Mouse (Mus musculus) heart, embryonic 13.5 days (tissue): Measurements from ENCODE around the gene Casp6. TPM values are rescaled to one million over a fixed set of nuclear protein-coding genes. Genes with fewer than 3 reads are reported as not detected.

Experiments used
- ATAC-seq: fragments of 200-750 bp; cut with Nextera tagmentation; 2 replicates; pipeline ENCODE4 v1.8.0; 2017; ENCODE audit warnings: moderate TSS enrichment; ENCODE audit not compliant: insufficient number of reproducible peaks, low FRiP score, low TSS enrichment; ENCODE audit errors: extremely low read depth
- H3K27ac ChIP-seq: fragments of 300-500 bp; sonication (generic); replicated peaks from 2 replicates; pipeline ENCODE4 v1.5.1; 2015; ENCODE audit warnings: moderate library complexity, mild to moderate bottlenecking, inconsistent platforms
- H3K27me3 ChIP-seq: fragments of 300-500 bp; sonication (generic); replicated peaks from 2 replicates; pipeline ENCODE4 v1.6.1; 2015; ENCODE audit warnings: mild to moderate bottlenecking, inconsistent platforms
- H3K36me3 ChIP-seq: fragments of 300-500 bp; sonication (generic); 2 replicates; pipeline ENCODE4 v1.6.1; 2015; ENCODE audit warnings: mild to moderate bottlenecking, inconsistent platforms
- H3K4me1 ChIP-seq: fragments of 300-500 bp; sonication (generic); 2 replicates; pipeline ENCODE4 v1.6.1; 2015; ENCODE audit warnings: inconsistent platforms
- H3K4me2 ChIP-seq: fragments of 300-500 bp; sonication (generic); 2 replicates; pipeline ENCODE4 v1.6.1; 2015; ENCODE audit warnings: inconsistent platforms, mild to moderate bottlenecking, moderate library complexity
- H3K4me3 ChIP-seq: fragments of 300-500 bp; sonication (generic); 2 replicates; pipeline ENCODE4 v1.5.1; 2015; ENCODE audit warnings: moderate library complexity, mild to moderate bottlenecking, inconsistent platforms
- H3K9ac ChIP-seq: fragments of 300-500 bp; sonication (generic); 2 replicates; pipeline ENCODE4 v1.6.1; 2015; ENCODE audit warnings: inconsistent platforms, mild to moderate bottlenecking, moderate library complexity
- H3K9me3 ChIP-seq: fragments of 300-500 bp; sonication (generic); 2 replicates; pipeline ENCODE4 v1.6.1; 2016; ENCODE audit warnings: inconsistent platforms
- WGBS: fragments of 180-500 bp; shearing (Covaris S2); methylation state at CpG from one replicate; pipeline ENCODE4 v1.1.7; 2015; ENCODE audit warnings: mixed read lengths; 5-methylcytosine and 5-hydroxymethylcytosine counted together
- polyA plus RNA-seq: library from polyadenylated mRNA; unstranded; fragments of >200 nt; fragmentation: Nextera tagmentation; extraction: Ambion mirVana; gene quantifications from 2 replicates; pipeline ENCODE4 v1.2.1, GENCODE M21; 2015

Gene Casp6
- polyA plus RNA-seq, 1 experiment from 2014 or later: 67.6 TPM

DNA sequence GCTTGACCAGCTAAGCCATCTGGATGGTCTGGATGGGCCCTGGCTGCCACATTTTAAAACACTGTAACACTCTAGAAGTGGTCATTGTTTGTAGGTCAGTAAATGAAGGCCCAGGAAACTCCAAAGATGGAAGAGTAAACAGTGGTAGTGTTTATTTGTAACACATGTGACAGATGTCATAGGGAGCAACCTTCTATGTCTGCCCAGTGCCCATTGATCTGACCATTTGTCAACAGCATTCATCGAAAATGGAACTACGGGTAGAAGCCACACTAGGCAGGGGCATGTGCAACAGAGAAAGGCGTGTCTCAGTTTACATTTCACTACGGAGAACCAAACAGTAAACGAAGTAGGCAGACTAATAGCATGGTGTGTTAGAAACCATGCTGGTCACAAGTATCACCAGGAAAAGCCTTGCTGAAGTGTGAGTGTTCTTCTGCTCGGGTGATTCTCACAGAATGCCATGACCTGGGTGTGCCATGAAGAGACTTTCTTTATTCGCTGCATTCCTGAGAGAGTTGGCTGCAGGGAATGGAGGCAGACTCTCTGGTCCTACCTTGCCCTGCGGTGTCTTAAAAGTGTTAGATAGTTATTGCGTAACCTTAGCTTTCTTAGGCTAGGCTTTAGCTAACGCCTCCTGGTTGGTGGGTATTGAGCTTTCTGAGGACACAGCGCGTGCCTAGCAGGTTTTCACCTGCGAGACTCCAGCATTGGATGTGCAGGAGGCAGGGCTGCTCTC is 13.3 kb upstream of the Casp6 start:
- WGBS: 80% methylated on average over 13 of the region's 13 CpGs
- Histone ChIP-seq H3K4me1 (peaks cover 18% of the 10 kb centered on the region), H3K9me3 (no peaks in the 10 kb centered on the region), H3K36me3 (peaks cover 32% of the 10 kb centered on the region), H3K27ac (no peak overlapping the region), H3K27me3 (no peaks in the 10 kb centered on the region), H3K9ac (no peak overlapping the region), H3K4me2 (no peak overlapping the region), H3K4me3 (no peak overlapping the region)
- no peak for ATAC-seq

DNA sequence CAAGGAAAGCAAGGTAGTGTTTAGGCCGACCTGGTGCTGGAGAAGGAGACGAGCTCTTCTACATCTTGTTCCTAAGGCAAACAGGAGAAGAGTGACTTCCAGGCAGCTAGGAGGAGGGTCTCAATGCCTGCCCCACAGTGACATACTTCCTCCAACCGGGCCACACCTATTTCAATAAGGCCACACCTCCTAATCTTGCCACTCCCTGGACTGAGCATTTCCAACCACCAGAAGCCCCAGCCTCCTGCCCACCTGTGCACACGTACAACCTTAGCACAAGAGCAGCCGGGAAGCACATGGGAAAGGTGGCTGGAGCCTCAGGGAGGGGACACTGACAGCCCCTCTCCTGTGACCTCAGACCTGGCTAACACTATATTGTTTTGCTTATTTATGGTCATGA is 9.2 kb upstream of the Casp6 start:
- H3K4me1 ChIP-seq: peaks cover 10% of the 10 kb centered on the region
- no peak overlapping the region for H3K4me3 ChIP-seq
- H3K9me3 ChIP-seq: no peaks in the 10 kb centered on the region
- WGBS: 81% methylated on average over 5 of the region's 5 CpGs
- H3K4me2 ChIP-seq: no peak overlapping the region
- H3K27ac ChIP-seq: no peak overlapping the region
- no peaks in the 10 kb centered on the region for H3K27me3 ChIP-seq
- no peak for ATAC-seq
- no peak overlapping the region for H3K9ac ChIP-seq
- H3K36me3 ChIP-seq: peaks cover 51% of the 10 kb centered on the region

DNA sequence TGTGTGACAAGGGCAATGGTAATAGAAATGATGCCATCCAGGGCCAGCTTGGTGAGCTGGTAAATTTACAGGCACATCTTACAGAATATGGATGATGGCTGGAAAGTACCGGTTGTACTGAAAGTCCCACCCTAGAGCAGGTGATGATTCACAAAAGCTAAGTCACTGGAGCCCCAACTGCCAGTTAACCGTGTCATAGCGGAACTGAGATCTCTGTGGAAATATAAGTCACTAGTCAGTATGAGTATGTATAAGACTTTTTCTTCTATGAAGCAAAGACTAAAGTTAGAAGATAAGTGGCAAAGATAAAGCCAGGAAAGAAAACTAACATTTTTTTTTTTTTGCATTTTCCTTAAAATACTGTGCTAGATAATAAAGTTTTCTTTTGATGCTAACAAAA is 8.1 kb upstream of the Casp6 start:
- Histone ChIP-seq H3K4me2 (no peak overlapping the region), H3K4me1 (peaks cover 16% of the 10 kb centered on the region), H3K9me3 (no peaks in the 10 kb centered on the region), H3K27ac (no peak overlapping the region), H3K36me3 (peaks cover 51% of the 10 kb centered on the region), H3K27me3 (no peaks in the 10 kb centered on the region), H3K4me3 (no peak overlapping the region), H3K9ac (no peak overlapping the region)
- 87% methylated on average over 3 of the region's 3 CpGs for WGBS
- no peak for ATAC-seq

DNA sequence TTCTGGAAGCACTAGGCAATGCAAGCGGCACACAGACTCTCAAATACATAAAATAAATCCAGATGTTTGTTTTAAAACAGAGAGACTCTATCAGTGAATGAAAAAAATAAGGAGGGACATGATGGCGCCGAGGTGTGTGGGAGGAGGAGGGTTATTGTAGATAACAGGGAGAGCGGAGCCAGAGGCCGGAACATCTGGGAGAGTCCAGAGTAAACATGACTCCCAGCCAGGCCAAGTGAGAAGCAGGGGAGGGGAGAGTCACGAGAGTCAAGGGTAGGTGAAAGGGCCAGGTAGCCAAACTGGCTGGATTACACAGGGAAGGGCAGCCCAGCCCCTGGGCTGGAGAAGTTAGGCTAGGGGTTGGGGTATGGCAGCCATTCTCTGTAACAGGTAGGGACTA is 4.6 kb upstream of the Casp6 start:
- Histone ChIP-seq H3K9ac (no peak overlapping the region), H3K4me3 (no peak overlapping the region), H3K4me1 (peaks cover 19% of the 10 kb centered on the region), H3K27ac (no peak overlapping the region), H3K36me3 (peaks cover 31% of the 10 kb centered on the region), H3K4me2 (no peak overlapping the region), H3K27me3 (no peaks in the 10 kb centered on the region), H3K9me3 (no peaks in the 10 kb centered on the region)
- ATAC-seq: no peak
- 40% methylated on average over 6 of the region's 6 CpGs for WGBS

DNA sequence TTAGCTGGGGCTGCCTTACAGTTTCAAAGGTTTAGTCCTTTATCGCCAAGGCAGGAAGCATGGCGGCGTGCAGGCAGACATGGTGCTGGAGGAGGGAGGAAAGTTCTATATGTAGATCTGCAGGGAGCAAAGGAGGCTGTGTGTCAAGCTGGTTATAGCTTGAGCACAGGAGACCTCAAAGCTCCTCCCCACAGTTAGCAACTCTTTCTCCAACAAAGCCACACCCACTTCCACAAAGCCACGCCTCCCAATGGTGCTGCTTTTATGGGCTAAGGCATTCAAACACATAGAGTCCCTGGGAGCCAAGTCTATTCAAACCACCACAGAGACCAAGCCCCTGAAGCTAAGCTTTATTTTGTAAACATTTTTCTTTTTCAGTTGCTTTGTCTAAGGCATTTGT is 2.3 kb upstream of the Casp6 start:
- WGBS: 61% methylated on average over 4 of the region's 4 CpGs
- Histone ChIP-seq H3K36me3 (peaks cover 11% of the 10 kb centered on the region), H3K9ac (no peak overlapping the region), H3K4me1 (peaks cover 40% of the 10 kb centered on the region), H3K27me3 (no peaks in the 10 kb centered on the region), H3K27ac (no peak overlapping the region), H3K4me3 (no peak overlapping the region), H3K9me3 (no peaks in the 10 kb centered on the region), H3K4me2 (no peak overlapping the region)
- no peak for ATAC-seq

DNA sequence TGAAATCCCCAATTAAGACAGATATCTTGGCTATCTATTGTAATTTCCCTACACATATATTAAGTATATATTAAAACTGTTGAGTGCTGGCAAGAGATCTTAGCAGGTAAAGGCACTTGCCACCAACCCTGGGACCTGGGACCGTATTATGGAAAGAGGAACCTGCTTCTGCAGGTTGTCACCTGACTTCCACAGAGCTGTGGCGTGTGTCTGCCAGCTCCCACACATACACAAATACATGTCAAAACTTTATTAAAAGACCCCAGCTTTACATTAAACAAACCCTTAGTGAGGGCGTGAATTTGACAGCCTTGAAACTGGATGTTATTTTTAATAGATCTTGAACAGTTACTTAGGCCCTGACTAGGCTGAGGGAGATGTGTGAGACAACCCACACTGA is 2.1 kb downstream of the Casp6 start:
- H3K27ac ChIP-seq: no peak overlapping the region
- H3K9me3 ChIP-seq: no peaks in the 10 kb centered on the region
- peak overlapping the region; percentile 88 for H3K4me2 ChIP-seq
- peaks cover 25% of the 10 kb centered on the region for H3K36me3 ChIP-seq
- peaks cover 33% of the 10 kb centered on the region for H3K4me1 ChIP-seq
- ATAC-seq: no peak
- H3K27me3 ChIP-seq: no peaks in the 10 kb centered on the region
- 85% methylated on average over 3 of the region's 3 CpGs for WGBS
- no peak overlapping the region for H3K9ac ChIP-seq
- no peak overlapping the region for H3K4me3 ChIP-seq

DNA sequence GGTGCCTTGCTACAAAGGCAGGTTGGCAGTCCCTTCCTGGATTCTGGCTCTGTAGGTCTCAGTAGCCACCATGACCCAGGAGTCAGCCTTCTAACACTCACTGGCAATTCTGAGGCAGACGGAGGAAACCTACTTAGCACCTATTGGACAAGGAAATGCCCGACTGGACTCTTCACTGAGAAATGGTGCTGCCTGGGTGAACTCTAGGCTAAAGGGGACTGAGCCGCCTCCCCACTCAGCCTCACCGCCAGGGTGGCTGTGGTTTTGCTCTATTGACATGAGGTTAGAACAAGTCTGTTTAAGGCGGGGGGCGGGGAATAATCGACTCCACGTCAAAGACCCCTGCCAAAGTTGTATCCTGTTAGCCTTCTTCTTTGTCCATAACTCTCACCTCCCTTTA is 2.6 kb downstream of the Casp6 start:
- Histone ChIP-seq H3K27me3 (no peaks in the 10 kb centered on the region), H3K4me2 (peak overlapping the region; percentile 17), H3K4me1 (peaks cover 33% of the 10 kb centered on the region), H3K9ac (no peak overlapping the region), H3K27ac (no peak overlapping the region), H3K9me3 (no peaks in the 10 kb centered on the region), H3K4me3 (no peak overlapping the region), H3K36me3 (peaks cover 30% of the 10 kb centered on the region)
- ATAC-seq: no peak
- WGBS: 80% methylated on average over 8 of the region's 8 CpGs

DNA sequence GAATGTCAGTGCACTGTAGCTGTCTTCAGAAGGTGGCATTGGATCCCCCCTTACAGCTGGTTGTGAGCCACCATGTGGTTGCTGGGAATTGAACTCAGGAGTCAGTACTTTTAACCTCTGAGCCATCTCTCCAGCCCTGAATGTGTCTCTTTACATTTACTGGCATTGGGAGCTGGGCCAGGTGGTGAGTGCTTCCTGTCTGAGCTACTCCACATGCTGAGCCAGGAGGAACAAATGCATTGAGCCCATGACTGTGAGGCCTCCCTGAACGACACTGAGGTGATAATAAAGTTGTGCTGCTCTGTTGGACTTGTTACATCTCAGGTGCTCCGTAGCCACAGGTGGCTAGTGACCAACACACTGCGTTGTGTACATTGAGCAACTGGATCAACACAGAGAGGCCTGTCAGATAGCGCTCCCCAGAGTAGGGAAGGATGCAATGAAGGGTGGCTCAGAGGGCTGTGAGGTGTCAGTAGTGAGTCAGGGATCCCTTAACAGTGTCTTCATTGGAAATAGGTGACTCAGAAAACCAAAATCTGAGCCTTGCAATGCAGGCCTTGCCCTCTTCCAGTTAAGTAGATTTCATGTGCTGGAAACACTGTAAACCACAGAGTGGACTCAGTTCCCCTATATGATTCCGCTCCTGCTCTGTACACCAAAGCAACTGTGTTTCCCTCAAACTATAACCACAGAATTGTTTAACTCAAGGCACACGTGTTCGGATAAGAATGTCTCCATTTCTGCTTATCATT is 3.3 kb downstream of the Casp6 start:
- Histone ChIP-seq H3K9ac (no peak overlapping the region), H3K27ac (no peak overlapping the region), H3K4me1 (peaks cover 33% of the 10 kb centered on the region), H3K9me3 (no peaks in the 10 kb centered on the region), H3K27me3 (no peaks in the 10 kb centered on the region), H3K4me3 (no peak overlapping the region), H3K36me3 (peaks cover 37% of the 10 kb centered on the region), H3K4me2 (no peak overlapping the region)
- WGBS: 80% methylated on average over 7 of the region's 7 CpGs
- ATAC-seq: no peak

DNA sequence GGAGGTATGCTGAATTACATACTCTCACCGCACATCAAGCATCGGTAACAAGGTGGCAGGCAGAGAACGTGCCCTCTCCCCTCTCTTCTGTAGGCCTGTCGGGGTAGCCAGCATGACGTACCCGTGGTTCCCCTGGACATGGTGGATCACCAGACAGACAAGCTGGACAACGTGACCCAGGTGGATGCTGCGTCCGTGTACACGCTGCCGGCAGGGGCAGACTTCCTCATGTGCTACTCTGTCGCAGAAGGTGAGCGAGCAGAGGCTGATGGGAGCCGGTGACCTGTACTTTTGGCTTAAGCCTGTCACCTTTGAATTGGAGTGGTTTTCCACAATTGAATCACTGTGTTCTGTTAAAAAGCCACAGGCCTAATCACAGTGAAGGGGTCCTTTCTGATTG is 10.8 kb downstream of the Casp6 start:
- no peak overlapping the region for H3K4me3 ChIP-seq
- ATAC-seq: no peak
- no peaks in the 10 kb centered on the region for H3K9me3 ChIP-seq
- H3K27ac ChIP-seq: no peak overlapping the region
- peaks cover 82% of the 10 kb centered on the region for H3K36me3 ChIP-seq
- WGBS: 88% methylated on average over 14 of the region's 14 CpGs
- H3K27me3 ChIP-seq: no peaks in the 10 kb centered on the region
- no peak overlapping the region for H3K9ac ChIP-seq
- H3K4me2 ChIP-seq: no peak overlapping the region
- no peaks in the 10 kb centered on the region for H3K4me1 ChIP-seq

DNA sequence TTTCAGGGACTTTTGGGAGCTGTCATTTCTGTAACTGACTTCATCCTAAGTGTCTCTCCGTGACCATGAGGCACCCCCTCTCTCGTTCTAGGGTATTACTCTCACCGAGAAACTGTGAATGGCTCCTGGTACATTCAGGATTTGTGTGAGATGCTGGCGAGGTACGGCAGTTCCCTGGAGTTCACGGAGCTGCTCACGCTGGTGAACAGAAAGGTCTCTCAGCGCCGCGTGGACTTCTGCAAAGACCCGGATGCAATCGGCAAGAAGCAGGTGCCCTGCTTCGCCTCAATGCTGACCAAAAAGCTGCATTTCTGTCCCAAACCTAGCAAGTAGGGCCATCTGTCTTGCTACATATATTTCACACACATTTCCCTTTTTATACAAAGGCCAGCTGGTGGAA is 12.0 kb downstream of the Casp6 start:
- H3K4me3 ChIP-seq: no peak overlapping the region
- H3K27me3 ChIP-seq: no peaks in the 10 kb centered on the region
- no peak for ATAC-seq
- WGBS: 88% methylated on average over 13 of the region's 13 CpGs
- no peak overlapping the region for H3K9ac ChIP-seq
- no peak overlapping the region for H3K27ac ChIP-seq
- H3K4me1 ChIP-seq: no peaks in the 10 kb centered on the region
- H3K9me3 ChIP-seq: no peaks in the 10 kb centered on the region
- no peak overlapping the region for H3K4me2 ChIP-seq
- H3K36me3 ChIP-seq: peaks cover 73% of the 10 kb centered on the region

DNA sequence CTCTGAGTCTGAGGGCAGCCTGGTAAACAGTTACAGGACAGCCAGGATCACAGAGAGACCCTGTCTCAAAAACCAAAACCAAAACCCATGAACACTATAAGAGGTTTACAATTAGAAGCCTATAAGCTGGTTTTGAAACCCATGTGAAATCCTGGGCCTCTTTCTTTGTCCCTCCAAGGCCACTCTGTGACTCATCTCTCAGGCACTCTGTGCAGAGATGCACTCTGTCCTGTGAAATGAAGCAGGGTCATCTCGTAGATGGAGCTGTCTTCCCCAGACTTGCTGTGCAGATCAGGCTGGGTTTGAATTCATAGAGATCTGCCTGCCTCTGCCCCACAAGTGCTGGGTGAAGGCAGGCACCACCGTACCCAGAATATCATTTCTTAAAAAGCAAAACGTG is 16.2 kb downstream of the Casp6 start:
- no peak for ATAC-seq
- no peaks in the 10 kb centered on the region for H3K4me1 ChIP-seq
- no peak overlapping the region for H3K27ac ChIP-seq
- peaks cover 32% of the 10 kb centered on the region for H3K36me3 ChIP-seq
- H3K4me3 ChIP-seq: no peak overlapping the region
- H3K9ac ChIP-seq: no peak overlapping the region
- 60% methylated on average over 3 of the region's 3 CpGs for WGBS
- H3K9me3 ChIP-seq: no peaks in the 10 kb centered on the region
- no peaks in the 10 kb centered on the region for H3K27me3 ChIP-seq
- H3K4me2 ChIP-seq: no peak overlapping the region

DNA sequence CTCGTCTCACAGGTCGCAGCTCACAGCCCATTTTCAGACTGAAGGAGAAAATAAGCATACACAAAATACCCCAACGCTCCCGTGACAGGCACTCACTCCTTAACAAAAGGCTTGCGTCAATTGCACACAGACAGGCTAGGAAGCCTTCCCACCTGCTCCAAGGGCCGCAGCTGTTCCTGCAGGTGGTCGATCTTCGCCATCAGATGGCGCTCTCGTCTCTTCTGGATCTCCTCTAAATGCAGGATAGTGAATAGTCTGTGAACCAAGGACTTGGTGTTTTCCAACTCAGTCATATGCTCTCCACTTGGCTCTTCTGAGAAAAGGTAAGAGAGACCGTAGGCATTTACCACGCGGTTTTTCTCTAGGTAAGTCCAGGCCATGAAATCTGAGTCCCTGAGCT is 17.2 kb downstream of the Casp6 start:
- H3K4me3 ChIP-seq: no peak overlapping the region
- no peak for ATAC-seq
- no peak overlapping the region for H3K4me2 ChIP-seq
- no peak overlapping the region for H3K27ac ChIP-seq
- 17% methylated on average over 13 of the region's 13 CpGs for WGBS
- no peaks in the 10 kb centered on the region for H3K27me3 ChIP-seq
- H3K36me3 ChIP-seq: peaks cover 22% of the 10 kb centered on the region
- H3K4me1 ChIP-seq: no peaks in the 10 kb centered on the region
- no peaks in the 10 kb centered on the region for H3K9me3 ChIP-seq
- no peak overlapping the region for H3K9ac ChIP-seq
